Mouse (Mus musculus) erythroblast, embryonic 14.5 days (primary cell): ENCODE data around the gene Chid1.

Source experiments
- GATA1 ChIP-seq: IDR thresholded peaks from 2 replicates; pipeline ENCODE4 v1.6.1; 2012; ENCODE audit warnings: low read length, inconsistent platforms, mixed read lengths
- TAL1 ChIP-seq: IDR thresholded peaks from 3 replicates; pipeline ENCODE4 v1.6.1; 2012; ENCODE audit warnings: low read length, inconsistent platforms, mixed read lengths

- TF ChIP-seq GATA1 = no peak
- no peak for TF ChIP-seq TAL1
Observed at GRCm38 (mm10) chr7:141577801-141578200, 38.1 kb upstream of the Chid1 start.
